11 mouse cellular contexts compared by ENCODE assay signal in the genomic region with DNA sequence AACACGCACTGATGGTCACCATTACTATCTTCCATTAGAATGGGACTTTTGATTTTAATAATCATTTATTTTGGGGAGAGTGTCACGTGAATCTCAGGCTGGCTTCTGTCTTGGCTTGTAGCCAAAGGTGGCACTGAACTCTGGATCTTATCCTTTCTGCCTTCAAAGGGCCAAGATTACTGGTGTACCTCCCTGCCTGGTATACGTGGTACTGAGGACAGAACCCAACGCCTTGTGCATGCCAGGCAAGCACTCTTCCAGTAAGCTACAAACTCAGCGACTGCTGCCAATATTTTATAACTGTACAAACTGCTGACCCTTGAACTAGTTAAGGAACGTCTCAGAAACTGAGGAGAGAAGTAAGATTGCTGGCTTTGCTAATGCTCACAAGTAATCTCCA.
"Had no signal": no experiment of that assay in that cellular context is flagged by ENCODE, and none has a peak within 500 bp of the region (broad histone marks: within the 10 kb centered on the region; RNA-seq: fewer than 3 reads in every experiment).

No protein-coding gene starts in this region.

- DNase-seq: left cerebral cortex, postnatal 4 days; lung, adult 18-20 months; lung, postnatal 36 days; right cerebral cortex, postnatal 14 days; thymus, postnatal 14 days had no signal

- H3K4me3 ChIP-seq: layer of hippocampus, adult 2 months; limb, embryonic 13.5 days; midbrain, embryonic 13.5 days had no signal

- H3K9me3 ChIP-seq: limb, embryonic 13.5 days; midbrain, embryonic 13.5 days had no signal

- H3K27ac ChIP-seq: kidney, postnatal 0 days; layer of hippocampus, adult 2 months; limb, embryonic 13.5 days; liver, embryonic 14.5 days; midbrain, embryonic 13.5 days; stomach, postnatal 0 days had no signal

- H3K36me3 ChIP-seq: midbrain, embryonic 13.5 days had no signal

- H3K4me2 ChIP-seq: limb, embryonic 13.5 days; midbrain, embryonic 13.5 days had no signal

- H3K9ac ChIP-seq: limb, embryonic 13.5 days; liver, embryonic 14.5 days; midbrain, embryonic 13.5 days had no signal

- ATAC-seq: midbrain, embryonic 13.5 days had no signal

- H3K27me3 ChIP-seq: limb, embryonic 13.5 days; midbrain, embryonic 13.5 days had no signal
